Mouse (Mus musculus): ENCODE measurements at regions not wholly inside any gene's neighbourhood (a gene's known extent, or its start where the extent isn't known, plus 50 kb on each side); places are given as distances from the start of the nearest gene placed in this dataset. TPM values are rescaled to one million over a fixed set of nuclear protein-coding genes. Genes with fewer than 3 reads are reported as not detected.

GRCm38 (mm10) chr4:103521870-103522609 is 97.1 kb upstream of the Dab1 start:
- Histone ChIP-seq H3K36me3 (no peaks in the 10 kb centered on the region), H3K4me3 (no peak overlapping the region), H3K4me2 (no peak overlapping the region), H3K4me1 (replicated peaks) (no peaks in the 10 kb centered on the region), H3K27ac (ENCODE audit: poor library complexity, severe bottlenecking) (no peak overlapping the region), H3K9me3 (replicated peaks) (no peaks in the 10 kb centered on the region), H3K27me3 (replicated peaks) (no peaks in the 10 kb centered on the region), H3K9ac (no peak overlapping the region)
- ATAC-seq (ENCODE audit: insufficient number of reproducible peaks, low FRiP score) = no peak
- WGBS = 66% methylated on average over 5 of the region's 5 CpGs

- H3K4me3 ChIP-seq = no peak overlapping the region
- WGBS = 68% methylated on average over 6 of the region's 6 CpGs
- no peaks in the 10 kb centered on the region for H3K9me3 ChIP-seq (replicated peaks)
- no peak overlapping the region for H3K9ac ChIP-seq
- H3K4me2 ChIP-seq = no peak overlapping the region
- H3K4me1 ChIP-seq (replicated peaks) = no peaks in the 10 kb centered on the region
- ATAC-seq (ENCODE audit: insufficient number of reproducible peaks, low FRiP score) = no peak
- no peaks in the 10 kb centered on the region for H3K27me3 ChIP-seq (replicated peaks)
- no peak overlapping the region for H3K27ac ChIP-seq (ENCODE audit: poor library complexity, severe bottlenecking)
- no peaks in the 10 kb centered on the region for H3K36me3 ChIP-seq
Observed at GRCm38 (mm10) chr4:103536534-103537265, 82.5 kb upstream of the Dab1 start.

- Histone ChIP-seq H3K4me1 (replicated peaks) (no peaks in the 10 kb centered on the region), H3K27ac (ENCODE audit: poor library complexity, severe bottlenecking) (no peak overlapping the region), H3K4me3 (no peak overlapping the region), H3K36me3 (no peaks in the 10 kb centered on the region), H3K4me2 (no peak overlapping the region), H3K9ac (no peak overlapping the region), H3K27me3 (replicated peaks) (no peaks in the 10 kb centered on the region), H3K9me3 (replicated peaks) (no peaks in the 10 kb centered on the region)
- ATAC-seq (ENCODE audit: insufficient number of reproducible peaks, low FRiP score) = no peak
- WGBS = 65% methylated on average over 3 of the region's 3 CpGs
Observed at GRCm38 (mm10) chr4:103540960-103541359, 78.2 kb upstream of the Dab1 start.

GRCm38 (mm10) chr4:103547297-103547696 is 71.9 kb upstream of the Dab1 start:
- Histone ChIP-seq H3K4me2 (no peak overlapping the region), H3K9ac (no peak overlapping the region)
- no peak for ATAC-seq (ENCODE audit: insufficient number of reproducible peaks, low FRiP score)

GRCm38 (mm10) chr4:103552476-103552875 is 66.7 kb upstream of the Dab1 start:
- WGBS = 83% methylated on average over 3 of the region's 3 CpGs
- Histone ChIP-seq H3K27me3 (replicated peaks) (no peaks in the 10 kb centered on the region), H3K4me3 (no peak overlapping the region), H3K4me1 (replicated peaks) (no peaks in the 10 kb centered on the region), H3K27ac (ENCODE audit: poor library complexity, severe bottlenecking) (no peak overlapping the region), H3K36me3 (no peaks in the 10 kb centered on the region), H3K4me2 (no peak overlapping the region), H3K9me3 (replicated peaks) (no peaks in the 10 kb centered on the region), H3K9ac (no peak overlapping the region)
- no peak for ATAC-seq (ENCODE audit: insufficient number of reproducible peaks, low FRiP score)

More at GRCm38 (mm10) chr4:103547297-103547696, 71.9 kb upstream of the Dab1 start:
- Histone ChIP-seq H3K27me3 (replicated peaks) (no peaks in the 10 kb centered on the region), H3K36me3 (no peaks in the 10 kb centered on the region), H3K4me1 (replicated peaks) (no peaks in the 10 kb centered on the region), H3K9me3 (replicated peaks) (0 out of 2 replicates have a peak, but pooled peaks cover 4% of the 10 kb centered on the region), H3K27ac (ENCODE audit: poor library complexity, severe bottlenecking) (no peak overlapping the region), H3K4me3 (no peak overlapping the region)

GRCm38 (mm10) chr4:103553188-103553587 is 66.0 kb upstream of the Dab1 start:
- Histone ChIP-seq H3K4me1 (replicated peaks) (no peaks in the 10 kb centered on the region), H3K4me2 (no peak overlapping the region), H3K9me3 (replicated peaks) (no peaks in the 10 kb centered on the region), H3K27me3 (replicated peaks) (no peaks in the 10 kb centered on the region), H3K27ac (ENCODE audit: poor library complexity, severe bottlenecking) (no peak overlapping the region), H3K9ac (no peak overlapping the region), H3K4me3 (no peak overlapping the region), H3K36me3 (no peaks in the 10 kb centered on the region)
- 75% methylated on average over 4 of the region's 4 CpGs for WGBS
- no peak for ATAC-seq (ENCODE audit: insufficient number of reproducible peaks, low FRiP score)

GRCm38 (mm10) chr4:103554597-103554996 is 64.6 kb upstream of the Dab1 start:
- Histone ChIP-seq H3K27ac (ENCODE audit: poor library complexity, severe bottlenecking) (no peak overlapping the region), H3K36me3 (no peaks in the 10 kb centered on the region), H3K9me3 (replicated peaks) (no peaks in the 10 kb centered on the region), H3K4me1 (replicated peaks) (no peaks in the 10 kb centered on the region), H3K9ac (no peak overlapping the region), H3K4me3 (no peak overlapping the region), H3K27me3 (replicated peaks) (no peaks in the 10 kb centered on the region), H3K4me2 (no peak overlapping the region)
- WGBS = 73% methylated on average over 4 of the region's 4 CpGs
- no peak for ATAC-seq (ENCODE audit: insufficient number of reproducible peaks, low FRiP score)

Small RNAs in the stretch of these regions (microRNA-seq; reads per million reads assigned to microRNA genes)
- not detected for gene Gm23064
